In the genomic region with DNA sequence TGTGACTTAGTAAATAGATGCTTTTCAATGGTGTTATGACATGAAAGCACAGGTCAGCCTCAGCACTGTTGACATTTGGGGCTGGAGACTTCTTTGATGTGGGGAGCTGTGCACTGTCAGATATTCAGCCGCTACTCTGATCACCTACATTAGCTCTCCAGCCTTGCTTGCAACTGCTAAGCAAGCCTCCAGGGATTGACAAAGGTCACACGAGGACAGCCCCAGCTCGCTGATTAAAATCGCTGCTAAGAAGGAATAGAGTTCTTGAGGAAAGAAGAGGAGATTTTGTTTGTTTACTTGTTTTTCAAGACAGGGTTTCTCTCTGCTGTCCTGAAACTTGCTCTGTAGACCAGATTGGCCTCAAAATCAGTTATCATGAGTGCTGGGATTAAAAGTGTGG, we compare ENCODE assay signal across 9 mouse cellular contexts.
A peak's percentile ranks its signal among the peaks of the same experiment; 100 is the strongest.
DNase-seq lines count a peak whose midpoint lies in the region; ATAC-seq and TF ChIP-seq lines count a peak whose summit lies in the region.
"Had no signal": no experiment of that assay in that cellular context is flagged by ENCODE, and none has a peak within 500 bp of the region (broad histone marks: within the 10 kb centered on the region; RNA-seq: fewer than 3 reads in every experiment).

No protein-coding gene starts in this region.

- 42% methylated on average over 4 of the region's 4 CpGs for WGBS in kidney, embryonic 14.5 days
- WGBS in forebrain, postnatal 0 days, result 39% methylated on average over 4 of the region's 4 CpGs
- WGBS in midbrain, embryonic 14.5 days, result 31% methylated on average over 4 of the region's 4 CpGs
- 85% methylated on average over 4 of the region's 4 CpGs for WGBS in thymus, adult 2 months

- H3K36me3 ChIP-seq in kidney, embryonic 14.5 days (ENCODE audit: control insufficient read depth, insufficient read depth, low read length), result no peaks in the 10 kb centered on the region
- no peaks in the 10 kb centered on the region for H3K36me3 ChIP-seq in forebrain, postnatal 0 days (ENCODE audit: insufficient read depth)
- no peaks in the 10 kb centered on the region for H3K36me3 ChIP-seq in midbrain, embryonic 14.5 days (ENCODE audit: control insufficient read depth, insufficient read depth, low read length)
- H3K36me3 ChIP-seq in thymus, adult 2 months (ENCODE audit: control insufficient read depth, insufficient read depth, low read length), result no peaks in the 10 kb centered on the region
- H3K36me3 ChIP-seq: limb, embryonic 13.5 days had no signal

- ATAC-seq in kidney, embryonic 14.5 days (ENCODE audit: low FRiP score, low TSS enrichment), result no peak
- ATAC-seq in forebrain, postnatal 0 days, result 0 out of 2 replicates have a peak, but pooled peaks have one; percentile 4
- ATAC-seq in midbrain, embryonic 14.5 days (ENCODE audit: low FRiP score, low TSS enrichment), result no peak
- ATAC-seq in frontal cortex, adult (ENCODE audit: low TSS enrichment), result no peak

- H3K27ac ChIP-seq in kidney, embryonic 14.5 days (ENCODE audit: low read depth, low read length), result no peak overlapping the region
- H3K27ac ChIP-seq in forebrain, postnatal 0 days (ENCODE audit: low read depth, low read length), result peak overlapping the region; percentile 92
- no peak overlapping the region for H3K27ac ChIP-seq in midbrain, embryonic 14.5 days (replicated peaks; ENCODE audit: low read depth, low read length)
- H3K27ac ChIP-seq in thymus, adult 2 months (ENCODE audit: control insufficient read depth, insufficient read depth, low read length), result no peak overlapping the region

- no peaks in the 10 kb centered on the region for H3K27me3 ChIP-seq in kidney, embryonic 14.5 days (ENCODE audit: control insufficient read depth, insufficient read depth, low read length)
- no peaks in the 10 kb centered on the region for H3K27me3 ChIP-seq in forebrain, postnatal 0 days (ENCODE audit: insufficient read depth, low read length)
- no peaks in the 10 kb centered on the region for H3K27me3 ChIP-seq in midbrain, embryonic 14.5 days (ENCODE audit: control insufficient read depth, insufficient read depth, low read length)
- H3K27me3 ChIP-seq in thymus, adult 2 months (ENCODE audit: control insufficient read depth, insufficient read depth, low read length), result no peaks in the 10 kb centered on the region
- H3K27me3 ChIP-seq: limb, embryonic 13.5 days had no signal

- TF ChIP-seq POLR2A in thymus, adult 2 months (IDR thresholded peaks at IDR 0.05; ENCODE audit: control insufficient read depth, extremely low read depth, insufficient read depth, low read length, poor library complexity), result no peak

- DNase-seq in kidney, adult 18-20 months, result peak; percentile 10
- DNase-seq in adrenal gland, postnatal 36 days, result peak; percentile 28 to 55
- DNase-seq in forebrain, postnatal 0 days, result peak; percentile 56
- peak; percentile 38 for DNase-seq in midbrain, embryonic 14.5 days
- DNase-seq in thymus, adult 2 months, result no peak
- no peak for DNase-seq in heart, postnatal 14 days

- no peaks in the 10 kb centered on the region for H3K9me3 ChIP-seq in kidney, embryonic 14.5 days (ENCODE audit: control insufficient read depth, low read length)
- H3K9me3 ChIP-seq in forebrain, postnatal 0 days (ENCODE audit: low read length), result no peaks in the 10 kb centered on the region
- no peaks in the 10 kb centered on the region for H3K9me3 ChIP-seq in midbrain, embryonic 14.5 days (ENCODE audit: control insufficient read depth, low read length)
- H3K9me3 ChIP-seq: limb, embryonic 13.5 days had no signal

- TF ChIP-seq CTCF in forebrain, postnatal 0 days (IDR thresholded peaks at IDR 0.05; ENCODE audit: low read depth), result no peak
- TF ChIP-seq CTCF in thymus, adult 2 months (IDR thresholded peaks at IDR 0.05; ENCODE audit: borderline replicate concordance, control insufficient read depth, extremely low read depth, insufficient read depth, low read length, poor library complexity), result no peak

- H3K4me2 ChIP-seq in kidney, embryonic 14.5 days (replicated peaks; ENCODE audit: low read depth, low read length), result no peak overlapping the region
- H3K4me2 ChIP-seq in forebrain, postnatal 0 days (ENCODE audit: low read depth), result no peak overlapping the region
- peak overlapping the region; percentile 78 for H3K4me2 ChIP-seq in midbrain, embryonic 14.5 days (ENCODE audit: low read length)

- H3K4me1 ChIP-seq in kidney, embryonic 14.5 days (ENCODE audit: control insufficient read depth, insufficient read depth, low read length), result peaks cover 12% of the 10 kb centered on the region; the same call in 1 of the 2 replicates
- H3K4me1 ChIP-seq in forebrain, postnatal 0 days (ENCODE audit: insufficient read depth), result peaks cover 17% of the 10 kb centered on the region
- peaks cover 14% of the 10 kb centered on the region; the same call in 1 of the 2 replicates for H3K4me1 ChIP-seq in midbrain, embryonic 14.5 days (ENCODE audit: control insufficient read depth, insufficient read depth, low read length)
- peaks cover 10% of the 10 kb centered on the region for H3K4me1 ChIP-seq in thymus, adult 2 months (replicated peaks; ENCODE audit: control insufficient read depth, insufficient read depth, low read length)

- no peak overlapping the region for H3K4me3 ChIP-seq in kidney, embryonic 14.5 days (ENCODE audit: low read length)
- H3K4me3 ChIP-seq in forebrain, postnatal 0 days (ENCODE audit: low read depth, low read length), result no peak overlapping the region
- H3K4me3 ChIP-seq in midbrain, embryonic 14.5 days (replicated peaks; ENCODE audit: low read depth, low read length), result no peak overlapping the region
- no peak overlapping the region for H3K4me3 ChIP-seq in thymus, adult 2 months (ENCODE audit: control insufficient read depth, insufficient read depth, low read length)

- H3K9ac ChIP-seq in kidney, embryonic 14.5 days (ENCODE audit: low read depth, low read length), result no peak overlapping the region
- H3K9ac ChIP-seq in forebrain, postnatal 0 days, result no peak overlapping the region
- H3K9ac ChIP-seq in midbrain, embryonic 14.5 days (replicated peaks; ENCODE audit: low read length), result no peak overlapping the region

- intact Hi-C loops in heart, postnatal 14 days (cut with DNase I), result loop anchor here (1.0 kb wide), 1 partner anchor 194 kb away; no protein-coding TSS in a partner anchor

Comparison
In these comparisons a context has a peak if more than half of its experiments do, and no peak if none do; other contexts are left out.
1. DNase-seq: peak in kidney, adult 18-20 months (single experiment), adrenal gland, postnatal 36 days (2 of 2), forebrain, postnatal 0 days (single experiment) and midbrain, embryonic 14.5 days (single experiment); none in thymus, adult 2 months (single experiment) and heart, postnatal 14 days (0 of 2).